Mouse (Mus musculus): ENCODE results near the gene BC067074. TPM values are rescaled to one million over a fixed set of nuclear protein-coding genes. Genes with fewer than 3 reads are reported as not detected.

The BC067074 gene
- total RNA-seq, 4 experiments from 2014 or later: 2.8 to 4.1 (median 3.2) TPM

Other genes starting within 250 kb of the BC067074 start
- 10 to 100 TPM; 32.6 to 36.7 (median 35.6) TPM for gene Gpx8, start 246.7 kb upstream of the BC067074 start, total RNA-seq (2022)
- under 1 TPM in 2 of 4 experiments, not detected in 2; 0.46 to 0.95 TPM for gene Gzma, start 192.2 kb upstream of the BC067074 start, total RNA-seq (2022)
- gene Esm1, start 83.5 kb upstream of the BC067074 start, total RNA-seq (2022): 1 to 10 TPM in 1 of 4 experiments, under 1 TPM in 3; 0.44 to 1.3 (median 0.59) TPM
- not detected for gene Gzmk, start 67.3 kb upstream of the BC067074 start, total RNA-seq (2022)

All from heart, adult 8-10 months (tissue).